Mouse (Mus musculus) megakaryocyte, embryonic 14.5 days (primary cell): ENCODE results near the gene Styx.

Source experiments
- FLI1 ChIP-seq: IDR thresholded peaks from 2 replicates; pipeline ENCODE4 v1.6.1; 2012; ENCODE audit warnings: low read length, inconsistent platforms, mixed read lengths
- GATA1 ChIP-seq: IDR thresholded peaks from 3 replicates; pipeline ENCODE4 v1.6.1; 2012; ENCODE audit warnings: mixed read lengths, low read length, inconsistent platforms, borderline replicate concordance

DNA sequence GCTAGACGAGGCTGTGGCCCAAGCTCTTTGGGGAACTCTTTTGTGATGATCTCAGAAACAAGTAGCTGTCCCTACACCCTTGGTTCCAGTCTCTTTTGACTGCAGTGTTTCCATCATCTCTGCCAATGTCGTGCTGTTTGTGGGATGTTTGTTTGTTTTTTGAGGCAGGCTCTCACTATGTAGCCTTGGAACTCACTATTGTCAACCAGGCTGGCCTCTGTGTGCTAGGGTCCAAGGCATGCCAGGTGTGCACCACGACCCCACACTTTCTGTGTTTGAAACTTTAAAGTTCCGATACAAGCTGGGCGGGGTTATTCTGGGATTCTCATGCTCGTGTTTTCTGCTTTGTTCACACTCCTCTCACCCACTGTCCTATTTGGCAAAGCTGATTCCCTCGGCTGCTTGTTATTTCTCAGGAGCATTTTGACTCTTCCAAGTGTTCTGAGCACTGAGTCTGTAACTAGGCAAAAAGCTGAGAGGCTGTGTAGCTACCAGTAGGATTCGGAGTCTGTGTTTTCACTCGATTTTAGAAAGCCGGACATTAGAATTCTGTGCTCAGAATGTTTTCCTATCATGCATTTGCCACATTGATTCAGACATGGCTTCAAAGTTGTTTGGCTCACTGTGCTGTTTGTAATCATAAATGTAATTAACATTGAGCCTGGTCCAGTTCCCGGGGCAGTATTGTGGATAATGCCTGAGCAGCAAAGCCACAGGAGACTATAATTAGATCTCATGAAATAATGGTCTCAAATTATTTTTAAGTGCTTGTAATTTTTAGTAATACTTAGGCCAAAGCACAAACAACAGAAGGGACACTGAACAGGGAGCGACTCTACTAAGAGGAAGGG is 105.0 kb downstream of the Styx start:
- no peak for TF ChIP-seq FLI1
- TF ChIP-seq GATA1, result no peak
